Mouse (Mus musculus): ENCODE results near the gene Ajap1. TPM values are rescaled to one million over a fixed set of nuclear protein-coding genes. Genes with fewer than 3 reads are reported as not detected.

Gene Ajap1
- total RNA-seq, 2 experiments from 2014 or later: not detected

DNA sequence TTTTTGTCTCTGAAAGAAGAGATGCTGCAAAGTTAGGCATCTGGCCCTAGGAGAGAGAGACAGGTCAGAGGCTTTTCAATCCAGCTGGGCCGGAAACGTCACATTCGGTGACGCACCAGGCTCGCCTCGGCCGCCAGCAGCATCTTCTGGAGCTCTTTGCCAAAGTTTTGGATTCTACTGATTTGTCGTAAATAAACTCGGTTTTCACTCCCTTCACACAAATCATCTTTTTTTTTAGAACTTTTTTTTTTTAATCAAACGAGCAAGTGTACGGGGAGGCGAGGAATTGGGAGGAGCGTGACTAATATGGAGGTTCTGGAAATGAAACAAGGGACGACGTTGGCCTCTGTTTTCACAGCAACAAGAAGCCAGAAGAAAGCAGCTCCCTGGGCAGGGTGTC, 23.8 kb downstream of the Ajap1 start:
- no peak for ATAC-seq (replicated peaks; ENCODE audit: low FRiP score, poor library complexity, severe bottlenecking)

DNA sequence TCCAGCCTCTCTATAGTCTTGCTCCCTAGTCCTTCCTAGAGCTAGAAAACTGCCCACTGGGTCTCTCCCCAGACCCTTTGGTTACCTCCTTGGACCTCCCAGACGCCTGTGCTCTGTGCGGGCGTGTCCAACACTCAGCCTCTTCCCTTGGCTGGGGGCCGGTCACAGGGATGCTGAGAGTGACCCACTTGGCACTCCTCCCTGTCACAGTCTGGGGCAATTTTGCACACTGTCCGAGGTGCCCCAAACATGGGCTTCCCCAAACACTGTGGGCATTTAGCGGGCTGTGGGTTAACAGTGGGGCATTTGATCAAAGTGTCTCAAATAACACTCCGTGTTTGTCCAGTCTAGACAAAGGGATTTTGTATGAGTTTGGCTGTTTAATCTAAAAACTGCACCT, 29.1 kb downstream of the Ajap1 start:
- no peak for ATAC-seq (replicated peaks; ENCODE audit: low FRiP score, poor library complexity, severe bottlenecking)

DNA sequence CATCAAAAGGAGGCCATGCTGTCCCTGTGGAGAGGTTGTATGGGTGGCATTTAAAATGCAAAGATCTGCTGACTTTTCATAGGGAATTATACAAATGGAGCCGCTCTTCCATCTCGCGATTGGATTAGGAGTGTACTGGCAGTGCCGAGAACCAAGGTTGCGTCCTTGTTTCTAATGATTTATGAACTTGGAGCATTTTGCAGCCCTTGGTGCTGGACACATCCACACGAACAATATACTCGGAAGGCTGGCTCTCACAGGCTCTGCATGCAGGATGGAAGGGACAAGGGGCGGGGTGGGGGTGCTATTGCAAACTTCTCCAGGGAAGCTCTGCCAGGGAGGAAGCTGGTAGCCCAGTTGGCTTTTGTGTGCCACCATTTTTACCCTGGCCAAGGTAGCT, 31.1 kb downstream of the Ajap1 start:
- ATAC-seq (replicated peaks; ENCODE audit: low FRiP score, poor library complexity, severe bottlenecking): no peak

DNA sequence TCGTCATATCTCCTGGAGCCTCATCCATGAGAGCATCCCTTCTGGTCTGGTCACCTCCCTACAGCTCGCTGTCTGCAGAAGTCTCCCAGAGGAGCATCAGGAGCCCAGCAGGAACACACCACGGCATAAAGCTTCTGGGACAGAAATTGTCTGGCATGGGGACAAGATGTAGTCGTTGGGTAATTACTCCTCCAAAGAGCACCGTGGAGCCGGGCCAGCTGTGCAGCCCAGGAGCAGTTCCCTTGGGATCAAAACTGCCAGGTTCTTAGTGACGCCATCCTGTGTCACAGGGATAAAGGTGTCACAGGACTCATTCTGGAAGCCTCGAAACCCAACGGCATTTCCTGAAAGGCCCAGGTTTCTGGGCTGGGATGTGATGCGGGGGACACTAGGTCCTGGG, 40.1 kb downstream of the Ajap1 start:
- ATAC-seq (replicated peaks; ENCODE audit: low FRiP score, poor library complexity, severe bottlenecking): no peak

DNA sequence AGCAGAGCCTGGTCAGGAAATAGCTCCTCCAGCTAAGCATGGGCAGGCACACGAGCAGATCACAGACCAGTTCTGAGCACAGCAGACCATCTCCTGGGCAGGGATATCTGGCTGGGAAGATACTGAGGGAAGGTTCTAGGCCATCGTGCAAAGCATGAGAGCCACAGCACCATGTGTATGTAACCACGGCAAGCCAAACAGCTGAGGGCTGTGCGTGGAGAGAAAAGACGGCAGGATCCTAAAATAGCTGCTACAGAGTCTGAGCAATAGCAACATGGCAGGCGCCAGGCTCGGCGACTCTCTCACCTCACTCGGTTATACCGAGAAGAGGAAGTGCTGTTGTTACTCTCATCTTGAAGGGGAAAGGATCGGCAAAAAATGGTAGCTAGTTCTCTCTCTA, 42.7 kb downstream of the Ajap1 start:
- no peak for ATAC-seq (replicated peaks; ENCODE audit: low FRiP score, poor library complexity, severe bottlenecking)

DNA sequence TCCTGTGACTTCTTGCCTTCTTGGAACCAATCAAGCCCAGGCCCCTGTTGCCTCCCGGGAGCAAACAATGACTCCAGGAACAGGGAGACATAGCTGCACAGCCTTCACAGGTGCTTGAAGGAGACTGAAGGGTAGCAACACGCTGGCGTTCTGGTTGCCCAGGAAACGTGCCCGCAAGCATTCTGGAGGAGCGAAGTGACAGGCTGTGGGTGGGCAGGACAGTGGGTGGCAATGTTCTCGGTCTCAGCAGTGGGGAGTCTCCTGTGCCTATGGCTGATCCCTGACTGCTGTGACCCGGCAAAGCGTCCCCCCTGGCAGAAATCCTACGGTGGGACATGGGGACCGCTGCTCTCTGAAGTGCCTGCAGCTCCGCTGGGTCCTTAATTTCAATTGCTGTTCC, 43.6 kb downstream of the Ajap1 start:
- no peak for ATAC-seq (replicated peaks; ENCODE audit: low FRiP score, poor library complexity, severe bottlenecking)

DNA sequence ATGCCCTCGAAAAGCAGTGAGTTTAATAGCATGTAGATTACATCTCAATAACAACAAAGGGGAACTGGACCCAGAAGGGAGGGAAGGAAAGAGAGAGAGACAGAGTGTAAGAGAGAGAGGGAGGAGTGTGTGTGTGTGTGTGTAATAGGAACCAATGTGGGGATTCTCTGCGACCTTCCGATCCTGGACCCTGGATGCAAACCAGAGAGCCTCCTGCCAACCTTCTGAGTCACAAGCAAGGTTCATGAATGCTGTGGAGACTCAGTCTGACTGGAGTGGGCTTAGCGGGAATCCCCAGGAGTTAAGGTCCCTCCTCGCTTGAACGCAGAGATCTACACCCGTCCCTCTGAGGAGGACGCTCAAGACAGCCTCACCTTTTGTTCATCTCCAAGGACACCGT, 45.4 kb downstream of the Ajap1 start:
- ATAC-seq (replicated peaks; ENCODE audit: low FRiP score, poor library complexity, severe bottlenecking): no peak

DNA sequence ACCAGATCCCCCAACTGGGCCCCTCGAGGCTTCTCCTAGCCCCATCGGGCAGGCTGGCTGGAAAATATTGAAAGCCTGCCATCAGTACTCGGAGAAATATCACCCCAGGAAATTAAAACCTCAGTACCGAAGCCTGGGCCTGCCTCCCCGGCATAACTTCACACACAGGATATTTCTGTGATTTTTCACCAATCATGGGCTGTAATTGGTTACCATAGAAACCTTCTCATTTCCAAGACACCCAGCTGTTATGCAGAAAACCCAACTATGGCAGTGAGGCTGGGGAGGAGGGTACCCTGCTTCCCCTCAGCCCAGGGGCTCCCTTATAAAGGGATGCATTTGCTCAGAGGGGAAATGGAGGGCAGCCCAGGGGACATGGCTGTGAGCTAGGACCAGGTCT, 46.7 kb downstream of the Ajap1 start:
- ATAC-seq (replicated peaks; ENCODE audit: low FRiP score, poor library complexity, severe bottlenecking): no peak

DNA sequence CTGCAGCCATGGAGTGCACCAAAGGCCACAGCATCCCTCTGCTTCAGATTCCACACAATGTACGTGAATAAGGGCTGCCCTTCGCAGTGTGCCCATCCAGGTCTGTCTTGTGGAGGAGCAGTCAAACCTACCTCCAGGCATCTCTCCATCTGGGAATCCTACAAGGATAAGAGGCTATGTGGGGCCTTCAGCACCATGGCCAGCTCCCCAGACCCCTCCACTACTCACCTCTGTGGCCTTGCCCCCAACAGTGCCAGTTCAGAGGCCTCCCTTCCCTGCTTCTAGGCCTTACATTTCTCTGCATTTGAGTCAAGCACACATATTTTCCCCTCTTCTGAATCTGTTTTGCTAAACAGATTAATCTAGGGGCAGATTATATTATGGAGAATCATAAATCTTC, 52.6 kb downstream of the Ajap1 start:
- ATAC-seq (replicated peaks; ENCODE audit: low FRiP score, poor library complexity, severe bottlenecking): no peak

DNA sequence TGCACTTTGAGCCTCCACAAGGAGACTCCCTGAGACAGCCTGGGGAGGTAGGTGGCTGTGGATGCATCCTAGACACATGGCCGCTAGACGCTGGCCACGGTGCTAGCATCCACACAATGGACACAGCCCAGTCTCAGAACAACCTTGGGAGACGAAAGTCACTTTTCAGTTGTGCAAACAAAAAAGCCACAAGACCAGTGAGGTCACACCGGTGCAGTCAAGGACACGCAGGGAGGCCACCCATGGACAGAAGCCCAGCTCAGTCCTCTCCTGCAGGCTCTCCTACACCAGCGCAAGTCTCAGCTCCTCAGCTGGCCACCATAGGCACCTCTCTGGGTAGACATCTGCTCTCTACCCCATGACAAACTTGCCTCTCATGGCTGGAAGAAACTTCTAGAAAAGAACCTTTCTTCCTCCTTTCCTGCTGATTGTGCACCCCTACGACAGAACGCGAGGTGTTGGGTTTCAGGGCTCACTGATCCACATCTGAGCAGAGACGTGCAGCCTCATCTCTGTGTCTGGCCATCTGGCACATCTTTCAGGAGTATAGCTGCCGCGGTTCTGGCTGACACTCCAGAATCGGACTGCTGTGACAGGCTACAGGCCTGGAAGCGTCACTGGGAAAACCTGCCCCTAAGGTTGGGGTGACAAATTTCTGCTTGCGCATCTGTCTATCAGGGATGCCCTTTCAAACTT, 56.5 kb downstream of the Ajap1 start:
- no peak for ATAC-seq (replicated peaks; ENCODE audit: low FRiP score, poor library complexity, severe bottlenecking)

DNA sequence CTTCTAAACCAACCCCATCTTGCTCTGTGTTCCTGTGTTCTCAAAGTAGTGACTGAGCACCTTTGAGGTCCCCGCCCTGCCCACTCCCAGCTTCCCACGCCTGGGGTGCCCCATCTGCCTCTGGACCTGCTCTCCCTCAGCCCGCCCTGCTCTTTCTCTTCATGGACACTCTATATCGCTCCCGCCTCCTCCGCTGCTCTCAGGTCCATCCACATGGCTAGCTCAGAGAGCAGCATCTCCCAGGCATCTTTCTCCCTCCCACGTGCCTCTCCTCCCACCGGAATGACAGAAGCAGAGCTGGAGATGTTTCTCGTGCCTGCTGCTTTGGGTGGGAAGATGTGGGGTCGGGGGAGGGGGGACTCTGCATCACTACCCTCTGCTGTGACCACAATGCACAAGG, 58.3 kb downstream of the Ajap1 start:
- no peak for ATAC-seq (replicated peaks; ENCODE audit: low FRiP score, poor library complexity, severe bottlenecking)

DNA sequence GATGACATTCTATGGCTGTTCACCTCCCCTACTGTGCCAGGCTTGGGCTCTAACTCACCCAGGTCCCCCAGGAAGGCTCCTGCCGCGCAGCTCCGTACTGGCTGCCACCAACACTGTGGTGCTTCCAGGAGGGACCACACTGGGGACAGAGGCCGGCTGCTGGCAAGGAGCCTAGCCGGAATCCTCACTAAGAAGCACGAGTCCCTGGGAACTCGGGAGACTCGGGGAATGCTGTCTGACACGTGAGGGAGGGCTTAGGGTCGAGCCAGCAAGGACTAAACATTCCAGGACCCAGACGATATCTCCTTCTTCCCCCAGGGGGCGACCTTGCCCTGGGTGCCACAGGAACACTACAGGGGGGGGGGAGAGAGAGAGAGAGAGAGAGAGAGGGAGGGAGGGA, 64.7 kb downstream of the Ajap1 start:
- no peak for ATAC-seq (replicated peaks; ENCODE audit: low FRiP score, poor library complexity, severe bottlenecking)

DNA sequence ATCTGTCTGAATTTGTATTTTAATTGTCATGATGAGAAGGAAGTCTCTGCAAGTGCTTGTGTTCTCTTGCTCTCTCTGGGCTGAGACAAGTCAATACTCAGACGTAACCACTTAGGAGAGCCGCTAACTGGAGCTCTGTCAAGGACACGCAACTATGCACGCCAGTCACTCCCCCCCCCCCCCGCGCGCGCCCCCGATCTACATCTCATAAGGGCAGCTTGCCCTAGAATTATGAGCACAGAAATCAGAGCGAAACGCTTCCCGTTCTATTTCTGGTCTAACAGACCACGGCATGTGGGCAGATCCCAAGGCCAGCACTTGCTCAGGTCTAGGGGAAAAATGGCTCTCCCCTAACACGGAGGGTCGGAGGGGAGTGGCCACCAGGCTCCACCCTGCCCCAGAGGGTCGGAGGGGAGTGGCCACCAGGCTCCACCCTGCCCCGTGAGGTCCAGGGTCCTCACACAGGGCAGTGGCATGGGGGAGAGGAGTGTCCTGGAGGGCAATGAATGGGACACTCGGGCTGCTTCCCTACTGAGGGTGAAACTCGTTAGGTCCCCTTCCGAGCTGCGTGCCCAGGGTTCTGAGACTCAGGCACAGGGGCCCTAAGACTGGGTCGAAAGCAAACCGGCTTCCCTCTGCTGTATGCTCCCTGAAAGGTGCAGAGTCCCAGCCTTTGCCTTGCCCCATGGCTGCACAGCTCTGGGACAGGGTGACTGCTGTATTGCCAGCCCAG, 65.3 kb downstream of the Ajap1 start:
- no peak for ATAC-seq (replicated peaks; ENCODE audit: low FRiP score, poor library complexity, severe bottlenecking)

DNA sequence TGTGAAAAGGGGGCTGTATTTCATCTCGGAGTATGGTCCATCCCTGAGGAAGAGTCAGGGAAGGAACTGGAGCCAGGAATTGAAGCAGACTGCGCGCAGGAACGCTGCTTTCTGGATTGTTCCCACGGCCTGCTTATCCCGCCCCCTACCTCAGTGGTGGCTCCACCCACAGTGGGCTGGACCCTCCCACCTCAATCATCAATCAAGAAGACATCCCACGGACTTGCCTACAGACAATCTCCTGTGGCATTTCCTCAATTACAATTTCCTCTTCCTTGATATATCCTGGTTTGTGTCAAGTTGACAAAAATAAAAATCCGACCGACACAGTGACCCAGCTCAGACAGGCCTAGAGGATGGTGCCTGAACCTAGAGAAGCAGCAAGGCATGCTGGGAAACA, 66.5 kb downstream of the Ajap1 start:
- no peak for ATAC-seq (replicated peaks; ENCODE audit: low FRiP score, poor library complexity, severe bottlenecking)

DNA sequence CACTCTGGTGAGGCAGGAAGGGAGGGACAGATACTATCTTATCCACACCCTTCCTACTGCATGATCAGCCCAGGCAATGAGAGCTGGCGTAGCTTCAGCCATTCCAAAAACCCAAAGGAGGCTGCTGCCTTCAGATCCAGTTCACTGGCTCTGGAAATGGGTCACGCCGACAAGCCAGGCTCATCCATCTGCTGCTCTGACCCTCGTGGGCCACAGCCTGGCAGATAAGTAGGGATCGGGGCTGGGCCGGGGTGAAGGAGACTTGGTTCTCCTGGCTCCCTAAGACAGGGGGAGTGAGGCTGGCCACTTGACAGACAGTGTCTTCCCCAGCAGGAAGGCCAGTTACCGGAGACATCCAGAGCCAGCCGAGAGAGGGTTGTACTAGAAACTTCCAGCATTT, 84.2 kb downstream of the Ajap1 start:
- ATAC-seq (replicated peaks; ENCODE audit: low FRiP score, poor library complexity, severe bottlenecking): no peak

DNA sequence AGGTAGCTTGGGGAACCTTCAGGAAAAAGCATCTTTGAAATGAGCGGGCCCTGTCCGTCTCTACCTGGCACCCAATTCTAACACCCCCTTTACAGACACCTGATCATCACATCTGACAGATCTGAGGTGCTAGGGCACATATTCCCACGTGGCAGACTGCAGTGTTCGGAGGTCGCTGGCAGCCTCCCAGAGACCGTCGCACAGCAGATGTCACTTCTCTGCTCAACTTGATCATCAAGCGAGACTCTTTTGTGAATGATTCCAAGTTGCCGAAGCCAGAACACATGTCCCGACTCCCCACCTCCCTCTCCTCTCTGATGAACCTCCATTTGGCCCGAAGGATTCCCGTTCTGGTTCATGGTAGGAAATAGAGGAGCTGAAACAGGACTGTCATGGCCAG, 95.1 kb downstream of the Ajap1 start:
- no peak for ATAC-seq (replicated peaks; ENCODE audit: low FRiP score, poor library complexity, severe bottlenecking)

DNA sequence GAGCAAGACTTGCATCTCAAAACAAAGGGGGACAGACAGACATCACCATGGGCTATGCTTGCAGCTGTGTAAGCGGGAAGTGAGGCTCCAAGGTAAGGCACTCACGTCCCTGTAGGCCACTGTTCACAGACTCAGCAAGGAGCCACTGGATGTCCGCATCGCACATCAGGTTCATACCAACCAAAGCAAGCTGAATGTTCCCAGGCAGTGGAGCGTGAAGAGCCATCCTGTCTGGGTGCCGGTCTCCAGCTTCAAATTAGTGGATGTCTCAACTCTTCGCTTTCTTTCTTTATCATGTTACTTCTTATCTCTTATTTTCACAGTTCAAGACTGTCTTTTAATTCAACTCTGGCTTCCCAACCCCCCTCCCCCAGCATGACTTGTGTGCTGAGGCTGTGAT, 101.2 kb downstream of the Ajap1 start:
- no peak for ATAC-seq (replicated peaks; ENCODE audit: low FRiP score, poor library complexity, severe bottlenecking)

DNA sequence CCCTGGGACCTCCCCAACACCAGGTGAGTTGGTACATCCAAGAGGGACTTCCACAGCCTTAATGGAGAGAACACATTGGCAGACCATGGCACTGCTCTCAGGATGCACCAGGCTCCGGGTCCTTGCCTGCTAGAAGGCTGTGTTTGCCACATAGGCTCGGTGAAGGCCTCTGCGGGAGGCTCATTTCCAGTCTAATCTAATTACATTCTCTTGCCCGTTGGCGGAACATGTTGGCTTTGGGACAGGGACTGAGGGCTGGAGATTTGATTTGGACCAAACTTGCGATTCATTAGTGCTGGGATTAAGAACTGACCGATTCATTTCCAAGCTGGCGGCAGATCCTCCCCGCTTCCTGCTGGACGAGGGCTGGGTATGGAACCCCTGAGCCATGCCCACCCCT, 101.7 kb downstream of the Ajap1 start:
- no peak for ATAC-seq (replicated peaks; ENCODE audit: low FRiP score, poor library complexity, severe bottlenecking)

DNA sequence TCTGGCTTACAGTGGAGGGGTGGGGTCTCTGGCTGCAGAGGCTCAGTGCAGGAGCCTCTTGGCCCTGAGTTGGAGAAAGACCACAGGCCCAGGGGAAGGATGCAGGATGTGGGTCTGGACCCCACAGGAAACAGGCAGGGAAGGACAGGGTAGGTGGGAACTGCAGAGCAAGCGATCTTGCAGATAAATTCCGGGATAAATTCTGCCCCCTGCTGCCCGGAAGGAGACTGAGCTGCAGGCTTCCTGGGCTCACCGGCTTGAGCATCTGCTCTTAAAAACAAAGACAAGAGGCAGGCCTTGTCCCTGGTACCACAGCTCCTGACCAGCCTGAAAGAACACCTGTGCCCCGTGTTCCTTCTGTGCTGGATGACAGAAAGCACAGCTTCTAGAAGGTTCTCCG, 104.6 kb downstream of the Ajap1 start:
- no peak for ATAC-seq (replicated peaks; ENCODE audit: low FRiP score, poor library complexity, severe bottlenecking)

DNA sequence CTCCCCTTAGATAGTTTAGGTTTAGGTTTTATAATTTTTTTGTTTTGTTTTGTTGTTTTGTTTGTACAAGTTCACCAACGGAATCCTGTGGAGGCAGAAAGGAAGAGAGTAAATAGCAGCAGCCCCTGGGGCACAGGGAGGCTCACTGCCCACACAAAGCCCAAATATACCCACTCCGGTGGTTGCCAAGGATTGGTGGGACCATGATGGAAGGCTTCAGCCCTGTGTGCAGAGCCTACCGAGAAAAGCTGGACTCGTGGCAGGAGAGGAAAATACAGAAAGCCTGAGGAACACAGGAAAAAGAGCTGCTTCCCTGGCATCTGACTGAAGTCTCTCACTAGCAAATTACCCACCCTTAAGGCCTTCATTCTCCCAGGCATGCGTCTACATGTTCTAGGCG, 108.4 kb downstream of the Ajap1 start:
- no peak for ATAC-seq (replicated peaks; ENCODE audit: low FRiP score, poor library complexity, severe bottlenecking)

DNA sequence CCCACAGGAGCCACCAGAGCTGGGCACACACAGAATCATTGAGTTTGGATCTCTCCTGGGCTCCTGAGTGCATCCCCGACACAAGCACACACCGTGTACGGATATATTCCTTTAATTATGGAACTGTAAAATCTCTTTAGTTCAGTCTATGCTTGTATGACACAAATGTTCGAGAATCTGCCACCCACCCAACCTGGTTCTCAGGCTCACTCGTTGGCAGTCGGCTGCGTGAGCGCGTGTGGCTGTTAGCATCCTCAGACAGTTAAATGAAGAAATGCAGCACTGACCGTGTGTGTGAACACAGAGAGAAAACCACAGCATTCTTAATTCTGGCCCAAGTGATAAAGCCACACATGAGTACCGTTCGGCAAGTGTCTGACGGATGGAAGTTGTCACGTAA, 109.5 kb downstream of the Ajap1 start:
- no peak for ATAC-seq (replicated peaks; ENCODE audit: low FRiP score, poor library complexity, severe bottlenecking)

DNA sequence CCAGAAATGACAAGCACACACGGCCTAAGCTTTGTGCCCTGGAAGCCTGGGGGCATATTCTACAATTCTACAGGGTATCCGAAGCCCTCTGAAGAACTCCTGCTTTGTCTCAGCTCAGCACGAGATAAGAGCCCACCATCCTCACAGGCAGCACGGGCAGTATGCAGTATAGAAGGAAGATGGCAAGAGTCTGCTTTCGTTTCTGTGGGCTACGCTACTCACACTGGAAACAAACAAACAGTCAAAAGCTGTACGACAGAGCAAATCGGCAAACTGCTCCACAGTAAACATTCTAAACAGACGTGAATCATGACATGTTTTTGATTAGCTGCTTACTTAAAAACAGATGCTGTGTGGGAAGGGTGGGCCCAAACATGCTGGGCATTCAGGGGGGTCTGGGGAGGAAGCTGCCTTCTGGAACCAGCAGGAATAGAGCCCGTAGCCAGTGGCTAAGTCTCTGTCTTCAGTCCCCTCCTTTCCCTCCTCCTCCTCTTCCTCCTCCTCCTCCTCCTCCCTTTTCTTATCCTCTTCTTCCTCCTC, 113.9 kb downstream of the Ajap1 start:
- no peak for ATAC-seq (replicated peaks; ENCODE audit: low FRiP score, poor library complexity, severe bottlenecking)

Data from erythroid progenitor cell, adult 5-6 weeks (primary cell).